Mouse (Mus musculus) gastrocnemius, postnatal 4 days (tissue): ENCODE measurements at regions not wholly inside any gene's neighbourhood (a gene's known extent, or its start where the extent isn't known, plus 50 kb on each side); places are given as distances from the start of the nearest gene placed in this dataset.
"Not testable (repeated sequence)": the region's sequence is repeated elsewhere in the genome, so short reads cannot be mapped to it uniquely, and the experiment has no call there.

Source experiments
- DNase-seq, 2 experiments: peaks; one replicate each; pipeline ENCODE4 v3.0.0; 2021 to 2022; ENCODE audit warnings: low spot score in 2 of 2, mixed read lengths in 2 of 2

DNA sequence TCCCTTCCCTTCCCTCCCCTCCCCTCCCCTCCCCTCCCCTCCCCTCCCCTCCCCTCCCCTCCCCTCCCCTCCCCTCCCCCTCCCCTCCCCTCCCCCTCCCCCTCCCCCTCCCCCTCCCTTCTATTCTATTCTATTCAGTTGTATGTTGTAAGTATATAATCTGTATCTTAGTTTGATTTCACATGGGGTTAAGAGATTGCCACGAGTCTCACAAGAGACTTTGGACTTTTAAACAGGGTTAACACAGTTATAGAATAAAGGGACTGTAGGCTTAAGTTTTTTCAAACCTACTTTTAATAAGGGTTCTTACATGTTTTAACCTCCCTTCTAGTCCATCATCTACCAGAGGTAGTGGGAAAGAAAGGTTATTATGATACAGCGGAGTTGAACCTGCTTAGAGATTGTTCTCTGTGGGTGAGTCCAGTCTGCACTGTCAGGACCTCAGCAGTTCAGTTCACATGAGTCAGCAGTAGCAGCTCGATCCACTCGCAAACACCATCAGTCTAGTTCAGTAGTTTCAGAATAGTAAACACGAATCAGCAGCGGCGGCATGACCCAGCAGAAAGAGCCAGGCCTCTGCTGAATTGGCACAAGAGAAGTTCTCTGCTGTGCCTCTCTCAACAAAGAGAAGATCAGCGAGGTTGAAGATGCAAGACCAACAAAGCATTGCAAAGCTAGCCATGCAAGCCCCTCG, 116.8 kb upstream of the Shb start:
- DNase-seq = no peak

DNA sequence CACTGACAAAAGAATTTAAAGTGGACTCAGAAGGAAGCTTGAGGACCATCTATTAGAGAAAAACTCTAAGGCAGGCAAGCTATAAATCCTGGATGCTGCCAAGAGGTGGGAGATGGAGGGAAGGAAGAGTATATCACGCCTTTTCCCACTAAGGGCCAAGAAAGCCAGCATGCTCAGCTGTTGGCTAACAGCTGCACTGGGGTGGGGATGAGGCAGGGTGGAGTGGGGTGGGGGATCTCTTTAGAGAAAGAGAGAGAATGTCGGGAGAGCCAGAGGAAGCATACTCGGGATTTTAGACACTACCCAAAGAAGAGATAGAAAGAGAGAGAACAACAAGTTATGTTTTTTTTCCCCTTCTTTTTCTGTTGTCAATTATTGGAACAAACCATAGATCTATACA, 115.2 kb upstream of the Shb start:
- DNase-seq = no peak

GRCm38 (mm10) chr4:45642604-45643003, 110.3 kb upstream of the Shb start:
- DNase-seq = no peak

- no peak for DNase-seq
These were observed 109.0 kb upstream of the Shb start for GRCm38 (mm10) chr4:45641272-45641671.

GRCm38 (mm10) chr4:45640713-45641112, 108.4 kb upstream of the Shb start:
- DNase-seq = no peak

DNA sequence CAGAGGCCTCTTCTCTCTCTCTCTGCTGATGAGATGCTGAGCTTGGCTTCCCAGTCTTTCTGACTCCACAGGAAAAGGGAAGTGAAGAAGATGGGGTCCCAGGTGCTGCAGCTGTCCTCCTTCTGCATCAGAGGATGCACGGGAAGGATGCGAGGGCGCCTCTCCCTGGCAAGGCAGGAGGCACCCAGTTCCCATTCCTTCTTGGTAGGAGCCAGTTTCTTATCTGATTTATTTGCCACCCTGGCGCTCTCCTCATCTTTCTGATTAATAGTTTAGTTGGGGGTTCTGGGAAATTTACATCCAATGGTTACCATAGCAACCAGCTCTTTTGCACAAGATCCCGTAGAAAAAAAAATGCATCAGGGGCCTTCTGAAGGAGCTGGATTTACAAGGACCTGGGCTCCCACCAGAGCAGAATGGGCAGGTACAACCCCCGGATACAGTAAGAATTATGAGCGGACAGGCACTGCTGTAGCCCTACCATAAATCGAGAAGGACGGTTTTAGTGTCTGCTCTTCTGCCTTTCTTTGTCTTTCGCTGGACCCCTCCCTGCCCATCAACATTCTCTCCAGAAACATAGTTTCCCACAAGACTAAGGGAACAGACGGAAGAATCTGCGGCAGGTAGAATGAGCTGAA, 107.2 kb upstream of the Shb start:
- DNase-seq = no peak

DNA sequence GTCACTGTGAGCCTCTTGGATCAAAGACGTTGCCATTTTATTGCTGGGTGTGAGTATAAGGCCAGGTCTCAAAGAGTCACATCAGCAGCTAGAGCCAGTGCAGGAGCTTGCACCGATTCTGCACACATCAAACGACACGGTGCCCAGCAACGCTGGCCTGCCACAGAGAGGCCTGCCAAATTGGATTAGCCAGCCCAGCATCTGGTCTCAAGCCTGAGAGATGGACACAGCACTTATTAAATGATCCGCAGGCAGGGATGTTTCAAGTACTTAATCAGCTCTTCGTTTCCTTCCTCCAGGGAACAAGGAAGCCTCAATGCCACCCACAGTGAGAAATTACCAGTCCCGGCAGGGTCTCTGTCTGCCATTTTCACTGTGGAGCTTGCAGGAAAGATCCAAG, 106.1 kb upstream of the Shb start:
- no peak for DNase-seq

DNA sequence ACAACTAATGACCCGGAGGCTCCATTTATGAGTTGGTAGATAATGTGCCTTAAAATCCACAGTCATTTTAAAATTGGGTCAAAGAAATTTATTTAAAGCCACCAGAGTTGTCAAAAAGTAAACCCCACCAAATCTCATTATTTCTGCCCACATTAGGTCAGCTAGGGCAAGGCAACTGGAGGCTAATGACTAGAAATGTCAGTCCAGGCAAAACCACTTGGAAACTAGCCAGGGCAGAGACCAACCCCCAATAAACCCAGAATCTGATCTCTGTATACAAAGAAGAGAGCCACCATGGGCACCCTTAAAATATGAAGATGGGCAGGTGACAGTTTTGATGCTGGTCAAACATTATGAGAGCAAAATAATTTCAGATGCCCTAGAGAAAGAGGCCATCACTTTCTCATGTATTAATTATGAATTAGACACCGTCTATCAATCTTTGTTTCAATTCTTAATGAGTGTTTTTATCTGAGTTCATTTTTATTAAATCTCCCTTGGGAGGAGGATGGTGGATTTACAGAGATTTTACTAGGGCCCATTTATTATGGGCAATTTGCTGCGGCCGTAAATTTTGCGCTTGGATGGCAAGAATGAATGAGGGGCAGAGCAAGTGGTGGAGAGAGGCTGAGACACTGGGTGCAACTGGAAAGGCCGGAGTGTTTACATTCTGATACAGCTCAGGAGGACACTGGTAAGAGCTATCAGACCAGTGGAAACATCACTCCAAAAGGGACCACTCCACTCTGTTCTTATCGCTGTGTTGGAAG, 99.2 kb upstream of the Shb start:
- no peak for DNase-seq

- no peak for DNase-seq
These were observed 93.4 kb upstream of the Shb start for GRCm38 (mm10) chr4:45625633-45626032.

DNA sequence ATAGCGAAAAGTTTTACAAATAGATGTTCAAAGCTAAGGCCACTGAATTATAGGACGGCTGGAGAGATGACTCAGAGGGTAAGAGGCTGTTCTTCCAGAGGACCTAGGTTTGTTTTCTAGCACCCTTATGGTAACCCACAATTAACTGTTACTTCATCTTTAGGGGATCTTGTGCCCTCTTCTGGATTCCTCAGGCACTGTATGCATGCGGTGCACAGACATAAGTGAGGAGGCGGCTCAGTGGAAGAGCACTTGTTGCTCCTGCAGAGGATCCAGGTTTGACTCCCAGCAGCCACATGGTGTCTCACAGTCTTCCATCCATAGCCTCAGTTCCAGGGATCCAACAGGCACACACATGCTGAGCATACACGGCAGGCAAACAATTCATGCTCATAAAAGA, 89.7 kb upstream of the Shb start:
- DNase-seq = no peak

DNA sequence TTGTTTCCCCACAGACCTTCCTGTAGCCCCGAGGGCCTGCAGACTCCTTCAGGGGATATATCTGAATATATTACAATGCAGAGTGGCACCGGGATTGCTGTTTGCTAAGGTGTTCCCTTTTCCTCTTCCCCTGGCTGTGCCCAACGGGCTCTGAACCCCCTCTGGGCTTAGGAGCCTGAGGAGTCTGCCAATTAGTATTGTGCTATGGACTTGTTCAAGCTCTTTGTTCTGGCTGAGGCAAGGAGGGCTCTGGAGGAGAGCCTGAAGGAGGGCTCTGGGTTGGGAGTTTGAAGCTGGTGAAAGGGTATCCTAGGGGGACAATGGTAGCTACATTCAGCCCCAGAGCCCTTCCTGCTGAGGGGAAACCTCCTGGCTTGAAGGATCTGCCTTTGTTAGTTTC, 84.9 kb upstream of the Shb start:
- DNase-seq = no peak

GRCm38 (mm10) chr4:45613498-45613897, 81.2 kb upstream of the Shb start:
- not testable (repeated sequence) for DNase-seq

DNA sequence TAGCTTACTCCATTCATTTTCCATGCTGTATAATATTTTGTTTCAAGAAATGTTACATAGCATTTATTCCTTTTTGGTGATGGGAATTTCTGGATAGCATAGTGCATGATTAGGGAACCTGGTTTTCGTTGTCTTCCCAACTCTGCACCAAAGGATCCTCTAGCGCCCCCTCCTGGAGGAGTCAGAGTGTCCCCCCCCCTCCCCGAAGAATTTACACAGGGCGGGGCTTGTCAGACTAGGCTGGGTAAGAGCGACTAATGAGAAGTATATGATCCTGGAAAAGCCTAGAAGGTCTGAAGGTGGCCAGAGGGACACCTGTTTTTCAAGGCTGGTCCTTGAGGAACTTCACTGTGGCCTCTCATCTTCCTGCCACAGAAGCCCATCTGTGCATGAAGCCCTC, 79.9 kb upstream of the Shb start:
- DNase-seq = peak in 1 of 2 experiments; percentile 29

DNA sequence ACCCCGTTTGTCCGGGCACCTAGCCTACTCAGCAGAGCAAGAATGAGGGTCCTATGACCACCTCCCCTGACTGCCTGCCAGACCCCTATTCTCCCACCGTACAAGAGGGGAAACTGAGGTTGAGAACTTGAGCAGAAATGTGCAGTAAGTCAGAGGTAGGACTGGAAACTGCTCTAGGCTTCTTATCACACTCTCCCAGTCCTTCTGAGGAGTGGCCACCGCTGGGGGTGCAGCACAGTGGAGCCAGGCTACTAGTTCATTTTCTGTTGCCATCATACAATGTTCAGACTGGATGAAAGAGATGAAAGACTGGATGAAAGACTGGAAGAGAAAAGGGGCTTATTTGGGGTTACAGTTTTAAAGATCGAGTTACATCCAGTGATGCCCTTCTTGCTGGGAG, 78.7 kb upstream of the Shb start:
- no peak for DNase-seq

DNA sequence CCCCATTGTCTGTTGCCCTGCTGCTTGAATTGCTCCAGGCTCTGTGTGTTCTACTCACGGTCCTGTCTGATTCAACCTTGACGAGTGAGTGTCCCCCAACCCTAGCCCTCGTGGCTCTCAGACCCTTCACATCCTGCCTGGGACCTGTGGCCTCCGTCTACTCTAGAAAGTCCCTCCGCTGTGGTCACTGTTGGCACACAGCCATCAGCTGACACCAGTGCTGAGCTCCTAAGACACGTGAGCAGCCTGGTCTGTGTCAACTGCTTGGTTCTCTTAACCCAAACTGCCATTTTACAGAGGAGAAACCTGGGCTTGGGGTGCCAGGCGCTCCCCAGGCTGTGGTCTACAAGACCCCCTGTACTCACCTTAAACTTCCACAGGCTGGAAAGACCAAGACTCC, 74.3 kb upstream of the Shb start:
- DNase-seq = peak in 1 of 2 experiments; percentile 36

- no peak for DNase-seq
These were observed 73.4 kb upstream of the Shb start for GRCm38 (mm10) chr4:45605681-45606080.

GRCm38 (mm10) chr4:45604271-45604800, 72.1 kb upstream of the Shb start:
- no peak for DNase-seq

DNA sequence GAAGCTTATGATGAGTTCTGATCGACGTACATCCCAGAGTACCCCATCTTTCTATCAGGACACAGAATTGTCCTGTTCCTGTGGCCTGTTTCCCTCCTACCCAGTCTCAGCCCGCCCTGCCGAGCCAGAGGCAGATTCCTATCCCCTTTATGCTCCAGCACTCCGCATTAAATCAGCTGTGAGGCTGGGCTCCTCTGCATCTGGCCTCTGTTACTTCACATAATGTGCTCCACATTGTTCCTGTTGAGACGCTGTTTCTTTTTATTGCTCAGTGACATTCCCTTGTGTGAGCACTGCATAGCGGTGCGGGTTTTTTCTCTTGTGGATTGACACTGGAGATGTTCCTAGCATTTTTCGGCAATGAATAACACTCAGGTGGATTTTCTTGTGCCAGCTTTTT, 68.2 kb upstream of the Shb start:
- DNase-seq = no peak

DNA sequence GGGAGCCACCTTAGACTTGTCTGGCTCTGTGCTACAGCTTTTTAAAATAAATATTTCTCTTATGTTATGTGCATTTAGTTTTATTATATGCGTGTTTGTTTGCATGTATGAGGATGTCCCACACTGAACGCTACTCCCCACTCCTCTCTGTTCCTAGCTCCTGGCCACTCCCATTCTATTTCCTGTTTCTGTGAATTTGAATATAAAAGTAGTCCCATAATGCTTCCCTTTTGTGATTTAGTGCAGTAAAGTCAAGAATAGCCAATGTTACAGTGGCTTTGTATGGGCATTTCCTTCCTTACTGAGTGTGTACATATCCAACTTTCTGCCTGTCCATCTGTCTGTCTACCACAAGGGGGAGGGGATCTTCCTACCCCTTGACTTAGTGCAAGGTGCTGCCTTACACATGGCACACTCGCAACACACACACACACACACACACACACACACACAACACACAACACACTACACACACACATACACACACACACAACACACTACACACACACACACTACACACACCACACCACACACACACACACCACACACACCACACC, 61.2 kb upstream of the Shb start:
- DNase-seq = no peak

GRCm38 (mm10) chr4:45592766-45593165, 60.5 kb upstream of the Shb start:
- no peak for DNase-seq

- no peak for DNase-seq
These were observed 59.4 kb upstream of the Shb start for GRCm38 (mm10) chr4:45591405-45592315.
